Mouse (Mus musculus) thymus, adult 2 months (tissue): ENCODE results near the gene Fancg.

Experiments used
- CTCF ChIP-seq: fragments of 200-500 bp; IDR thresholded peaks from 2 replicates; pipeline ENCODE4 v1.5.1; 2012; ENCODE audit warnings: mild to moderate bottlenecking, control low read depth, low read length, moderate library complexity, borderline replicate concordance; ENCODE audit not compliant: control insufficient read depth, poor library complexity, insufficient read depth; ENCODE audit errors: extremely low read depth
- POLR2A ChIP-seq: fragments of 200-500 bp; IDR thresholded peaks from 2 replicates; pipeline ENCODE4 v1.6.1; 2012; ENCODE audit warnings: mild to moderate bottlenecking, low read length, control low read depth, moderate library complexity; ENCODE audit not compliant: control insufficient read depth, poor library complexity, insufficient read depth; ENCODE audit errors: extremely low read depth

DNA sequence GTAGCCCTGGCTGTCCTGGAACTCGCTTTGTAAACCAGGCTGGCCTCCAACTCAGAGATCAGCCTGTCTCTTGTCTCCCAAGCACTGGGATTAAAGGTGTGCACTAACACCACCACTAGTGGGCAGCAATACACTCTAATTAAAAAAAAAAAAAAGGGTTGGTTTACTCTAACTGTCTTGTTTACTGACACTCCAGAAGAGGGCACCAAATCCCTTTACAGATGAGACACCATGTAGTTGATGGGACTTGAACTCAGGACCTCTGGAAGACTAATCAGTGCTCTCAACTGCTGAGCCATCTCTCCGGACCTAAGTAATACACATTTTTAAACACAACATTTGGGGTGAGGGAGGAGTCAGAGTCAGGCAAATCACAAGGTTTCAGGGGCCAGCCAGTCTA, 4.5 kb downstream of the Fancg start:
- TF ChIP-seq POLR2A (no peak), CTCF (no peak)
